Mouse (Mus musculus) right cerebral cortex, adult 2 months (tissue): Measurements from ENCODE around the gene Csf3.
"Not testable (repeated sequence)": the region's sequence is repeated elsewhere in the genome, so short reads cannot be mapped to it uniquely, and the experiment has no call there.

ENCODE experiments used
- DNase-seq, 2 experiments: peaks; one replicate each; pipeline ENCODE4 v3.0.0; 2021 to 2022; ENCODE audit warnings: low spot score in 2 of 2

Gene Csf3

DNA sequence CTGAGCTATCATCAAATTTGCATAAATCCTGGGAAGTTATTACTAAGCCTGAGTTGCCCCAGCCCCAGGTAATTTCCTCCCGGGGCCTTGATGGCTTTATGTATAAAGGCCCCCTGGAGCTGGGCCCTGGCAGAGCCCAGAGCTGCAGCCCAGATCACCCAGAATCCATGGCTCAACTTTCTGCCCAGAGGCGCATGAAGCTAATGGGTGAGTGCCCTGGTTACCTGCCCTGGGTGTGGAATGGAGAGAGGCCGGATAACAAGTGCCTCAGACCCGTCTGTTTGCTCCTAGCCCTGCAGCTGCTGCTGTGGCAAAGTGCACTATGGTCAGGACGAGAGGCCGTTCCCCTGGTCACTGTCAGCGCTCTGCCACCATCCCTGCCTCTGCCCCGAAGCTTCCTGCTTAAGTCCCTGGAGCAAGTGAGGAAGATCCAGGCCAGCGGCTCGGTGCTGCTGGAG, at the start of gene Csf3:
Gene Csf3 (plus strand): TSS at position 51 of the 458 bp plus-strand sequence.
- DNase-seq = no peak

- DNase-seq = peak in 1 of 2 experiments; percentile 25
These were observed 46.0 kb upstream of the Csf3 start for GRCm38 (mm10) chr11:98655076-98655475.

DNA sequence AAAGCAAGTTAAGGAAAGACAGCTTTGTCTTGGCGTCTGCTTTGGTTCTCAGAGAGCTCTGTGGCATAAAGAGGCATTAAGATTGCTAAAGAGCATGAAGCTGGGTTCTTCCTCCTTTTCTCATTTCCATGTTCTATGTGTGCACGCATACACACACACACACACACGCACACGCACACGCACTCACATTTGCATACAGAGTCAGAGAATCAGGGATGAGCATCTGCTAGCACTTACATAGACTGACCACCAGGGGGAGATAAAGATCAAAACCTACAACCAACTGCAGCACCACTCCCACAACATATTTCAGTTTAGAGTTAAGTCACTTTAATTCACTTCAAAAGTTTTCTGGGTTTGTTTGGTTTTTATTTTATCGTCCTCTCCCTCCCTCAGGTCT, 40.5 kb upstream of the Csf3 start:
- DNase-seq = peak; percentile 43 to 46

- DNase-seq = no peak
These were observed 37.0 kb upstream of the Csf3 start, which contains the start of gene Gsdma for GRCm38 (mm10) chr11:98664091-98664490. Gene Gsdma (plus strand): TSS chr11:98664351.

GRCm38 (mm10) chr11:98668984-98669383, 32.1 kb upstream of the Csf3 start:
- DNase-seq = no peak

DNA sequence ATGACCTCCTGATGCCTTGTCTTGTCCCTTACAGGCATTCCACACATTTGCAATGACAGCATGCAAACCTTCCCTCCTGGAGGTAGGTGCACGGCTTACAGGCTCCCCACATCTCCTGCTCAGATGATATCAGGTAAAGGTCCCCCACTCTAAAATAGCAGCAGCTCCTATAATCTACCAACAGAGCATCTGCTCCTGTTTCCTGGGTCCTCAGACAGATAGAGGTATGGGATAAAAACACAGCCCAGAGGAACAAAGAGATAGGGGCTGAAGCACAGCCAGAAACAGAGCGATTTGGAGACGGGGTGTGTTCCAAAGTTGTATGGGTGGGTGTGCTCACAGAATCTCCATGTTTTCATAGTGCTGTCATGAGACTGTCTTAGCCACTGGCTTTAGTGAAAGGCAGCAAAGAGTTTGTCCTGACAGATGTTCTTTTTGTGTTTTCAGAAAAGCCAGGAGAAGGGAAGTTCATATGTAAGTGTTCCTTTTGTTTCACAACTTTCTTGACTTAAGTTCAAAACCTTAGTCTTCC, 29.7 kb upstream of the Csf3 start:
- DNase-seq = no peak

GRCm38 (mm10) chr11:98671857-98672256, 29.2 kb upstream of the Csf3 start:
- DNase-seq = no peak

DNA sequence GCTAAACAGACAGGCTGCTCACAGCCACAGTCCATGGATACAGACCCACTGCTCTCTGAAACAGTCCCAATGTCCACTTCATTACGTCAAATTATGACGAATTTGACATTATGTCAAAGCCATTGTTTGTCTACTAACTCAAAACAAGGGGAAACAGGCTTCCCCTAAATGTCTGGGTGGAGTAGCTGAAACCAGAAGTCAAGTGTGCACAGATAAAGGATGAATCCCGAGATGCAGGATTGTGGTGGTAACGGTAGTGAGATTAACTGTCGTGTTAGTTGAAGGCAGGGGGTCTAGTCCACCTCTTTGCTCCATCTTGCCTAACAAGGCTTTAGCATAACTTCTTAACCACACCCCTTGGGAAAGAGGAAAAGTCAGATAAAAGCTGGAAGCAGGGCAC, 28.6 kb upstream of the Csf3 start:
- no peak for DNase-seq

- DNase-seq = peak; percentile 43
These were observed 27.9 kb upstream of the Csf3 start for GRCm38 (mm10) chr11:98673136-98673535.

- no peak for DNase-seq
These were observed 25.2 kb upstream of the Csf3 start for GRCm38 (mm10) chr11:98675829-98676363.

DNA sequence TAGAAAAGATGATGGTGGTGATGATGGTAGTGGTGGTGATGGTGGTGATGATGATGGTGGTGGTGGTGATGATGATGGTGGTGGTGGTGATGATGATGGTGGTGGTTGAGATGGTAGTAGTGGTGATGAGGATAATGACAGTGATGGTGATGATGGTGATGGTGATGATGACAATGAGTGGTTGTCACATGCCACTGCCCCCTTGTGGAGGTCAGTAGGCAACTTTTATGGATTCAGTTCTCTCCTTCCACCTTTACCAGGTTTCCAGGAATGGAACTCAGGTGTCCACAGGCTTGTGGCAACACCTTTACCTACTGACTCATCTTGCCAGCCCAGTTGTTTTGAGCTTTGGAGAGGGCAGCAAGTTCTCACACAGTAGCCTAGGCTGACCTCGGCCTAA, 21.0 kb upstream of the Csf3 start:
- DNase-seq = no peak

DNA sequence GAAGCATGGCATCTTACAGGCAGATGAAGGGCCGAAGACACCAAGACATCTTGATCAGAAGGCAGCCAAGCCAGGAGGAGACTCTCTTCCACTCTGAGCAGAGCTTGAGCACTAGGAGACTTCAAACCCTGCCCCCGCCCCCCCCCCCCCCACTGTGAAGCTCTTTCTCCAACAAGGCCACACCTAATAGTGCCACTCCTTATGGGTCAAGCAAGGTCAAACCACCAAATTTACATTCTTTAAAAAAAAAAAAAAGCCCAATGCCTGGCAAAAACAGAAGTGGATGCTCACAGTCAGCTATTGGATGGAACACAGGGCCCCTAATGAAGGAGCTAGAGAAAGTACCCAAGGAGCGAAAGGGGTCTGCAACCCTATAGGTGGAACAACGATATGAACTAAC, 20.5 kb upstream of the Csf3 start:
- DNase-seq = not testable (repeated sequence)

DNA sequence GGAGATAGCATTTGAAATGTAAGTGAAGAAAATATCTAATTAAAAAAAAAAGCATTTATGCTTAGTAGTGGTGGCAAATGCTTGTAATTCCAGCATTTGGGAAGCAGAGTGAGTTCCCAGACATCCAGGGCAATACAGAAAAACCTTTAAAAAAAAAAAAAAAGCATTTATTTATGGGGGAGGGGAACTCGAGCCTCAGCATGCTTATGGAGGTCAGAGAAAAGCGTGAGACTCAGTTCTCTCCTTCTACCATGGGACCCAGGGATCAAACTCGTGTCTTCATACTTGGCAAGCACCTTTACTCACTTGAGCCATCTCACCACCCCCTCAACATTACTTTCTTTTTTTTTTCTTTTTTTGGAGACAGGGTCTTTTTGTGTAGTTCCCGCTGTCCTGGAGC, 19.9 kb upstream of the Csf3 start:
- no peak for DNase-seq

DNA sequence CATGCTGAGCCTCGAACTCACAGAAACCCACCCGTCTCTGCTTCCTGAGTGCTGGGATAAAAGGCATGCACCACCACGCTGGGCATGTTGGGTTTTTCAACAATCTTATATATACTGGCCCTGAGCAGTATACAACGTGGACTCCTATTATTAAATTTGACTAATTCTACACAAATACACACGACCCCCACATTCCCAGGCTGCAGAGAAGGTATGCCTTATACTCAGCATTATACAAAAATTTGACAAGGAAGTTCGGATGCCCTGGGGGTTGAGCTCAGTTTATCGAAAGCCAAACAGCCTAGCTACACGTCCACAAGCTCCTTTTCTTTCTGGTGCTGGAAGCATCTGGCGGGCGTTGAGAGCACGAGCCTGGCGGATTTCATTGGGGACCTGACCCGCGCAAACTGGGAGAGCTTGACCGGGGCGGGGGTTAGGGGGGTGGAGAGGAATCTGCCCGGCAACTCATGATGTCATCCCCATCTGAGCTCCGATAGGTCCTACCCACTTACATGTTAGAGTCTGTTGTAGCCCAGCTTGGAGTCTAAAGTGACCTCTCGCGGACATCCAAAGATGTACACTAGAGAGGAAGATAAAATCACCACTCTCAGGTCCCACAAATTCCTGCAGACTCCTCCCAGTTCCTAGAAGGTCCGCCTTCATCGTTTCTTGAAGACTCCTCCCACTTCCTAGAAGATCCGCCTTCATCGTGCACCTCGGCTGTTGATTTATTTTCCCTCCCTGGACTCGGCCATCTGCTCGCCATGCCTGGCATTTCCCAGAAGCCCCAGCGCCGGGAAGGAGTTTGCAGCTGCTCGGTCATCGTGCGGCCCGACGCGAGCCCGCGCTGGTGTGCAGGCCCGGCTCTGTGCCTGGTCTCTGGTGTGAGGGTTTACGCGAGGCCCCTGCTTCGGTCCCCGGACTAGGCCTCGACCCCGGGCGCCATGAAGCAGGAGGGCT, 19.0 kb upstream of the Csf3 start, which contains the start of gene Psmd3:
Gene Psmd3 (plus strand): TSS at position 769 of the 960 bp plus-strand sequence.
- DNase-seq = peak; percentile 97 to 100

DNA sequence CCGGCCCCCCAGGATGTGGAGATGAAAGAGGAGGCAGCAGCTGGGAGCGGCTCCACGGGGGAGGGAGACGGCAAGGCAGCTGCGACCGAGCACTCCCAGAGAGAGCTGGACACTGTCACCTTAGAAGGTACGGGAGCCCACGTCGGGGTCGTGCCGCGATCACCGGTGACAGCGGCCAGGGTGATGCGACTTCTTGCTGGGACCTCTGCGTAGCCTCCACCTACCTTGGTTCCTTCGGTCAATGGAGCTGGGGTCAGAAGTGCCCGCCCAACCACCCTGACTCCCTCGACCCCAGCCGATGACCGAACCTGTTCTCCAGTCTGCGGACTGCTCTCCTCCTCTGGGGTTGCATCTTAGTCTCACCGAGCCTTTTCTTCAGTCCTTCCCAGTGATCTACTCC, 18.3 kb upstream of the Csf3 start:
- DNase-seq = no peak

DNA sequence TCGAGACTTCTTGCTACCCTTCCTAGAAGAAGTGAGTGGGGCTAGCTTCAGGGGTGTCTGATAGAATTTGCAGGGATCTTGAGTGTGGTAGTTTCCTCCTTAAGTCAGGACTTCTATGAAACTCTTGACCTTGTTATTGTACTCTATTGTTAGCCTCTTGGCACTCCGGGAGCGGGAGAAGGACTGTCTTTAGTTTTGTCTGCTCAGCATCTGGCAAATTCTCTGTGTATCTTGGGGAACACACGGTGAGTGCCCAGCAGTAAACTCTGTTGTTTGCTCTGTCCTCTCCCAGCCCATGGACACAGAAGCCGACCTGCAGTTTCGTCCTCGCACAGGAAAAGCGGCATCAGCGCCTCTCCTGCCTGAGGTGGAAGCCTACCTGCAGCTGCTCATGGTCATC, 15.4 kb upstream of the Csf3 start:
- DNase-seq = no peak

- no peak for DNase-seq
These were observed 14.1 kb upstream of the Csf3 start for GRCm38 (mm10) chr11:98686976-98687375.

- no peak for DNase-seq
These were observed 13.1 kb upstream of the Csf3 start for GRCm38 (mm10) chr11:98688009-98688408.

DNA sequence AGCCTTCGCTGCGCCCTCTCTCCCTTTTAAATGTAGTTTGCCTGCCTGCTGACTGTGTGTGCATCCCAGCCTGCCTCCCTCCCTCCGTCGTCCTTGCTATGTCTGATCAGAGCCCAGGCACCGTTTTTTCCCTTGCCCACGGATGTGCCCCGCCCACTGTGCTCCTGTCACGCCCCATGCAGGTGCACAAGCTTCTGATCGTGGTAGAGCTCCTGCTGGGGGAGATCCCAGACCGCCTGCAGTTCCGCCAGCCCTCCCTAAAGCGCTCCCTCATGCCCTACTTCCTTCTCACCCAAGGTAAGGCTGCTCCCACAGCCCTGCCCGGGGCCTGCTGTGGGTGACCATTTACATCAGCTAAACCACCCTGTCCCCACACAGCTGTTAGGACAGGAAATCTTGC, 7.9 kb upstream of the Csf3 start:
- DNase-seq = no peak

GRCm38 (mm10) chr11:98693746-98694145, 7.3 kb upstream of the Csf3 start:
- DNase-seq = no peak

- no peak for DNase-seq
These were observed 6.8 kb upstream of the Csf3 start for GRCm38 (mm10) chr11:98694301-98694700.

DNA sequence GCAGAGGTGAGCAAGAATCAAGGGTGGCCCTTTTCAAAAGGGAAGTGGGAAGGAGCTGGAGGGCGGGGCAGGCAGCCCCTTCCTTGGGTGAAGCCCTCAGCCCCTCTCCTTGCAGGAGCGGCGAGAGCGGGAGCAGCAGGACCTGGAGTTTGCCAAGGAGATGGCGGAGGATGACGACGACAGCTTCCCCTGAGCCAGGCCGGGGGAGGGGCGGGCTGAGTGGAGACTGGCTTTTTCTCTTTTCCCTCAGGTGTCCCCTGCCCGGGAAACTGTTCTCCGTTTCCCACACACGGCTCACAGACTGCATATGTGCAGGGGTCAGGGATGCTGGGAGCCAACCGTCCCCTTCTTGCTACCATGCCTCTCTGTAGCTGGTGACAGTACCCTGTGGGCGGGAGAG, 5.7 kb upstream of the Csf3 start:
- DNase-seq = no peak
